Mouse (Mus musculus): ENCODE data around the gene 1810024B03Rik. TPM values are rescaled to one million over a fixed set of nuclear protein-coding genes. Genes with fewer than 3 reads are reported as not detected.
"Not testable (repeated sequence)": the region's sequence is repeated elsewhere in the genome, so short reads cannot be mapped to it uniquely, and the experiment has no call there.

Gene 1810024B03Rik
- total RNA-seq, 2 experiments from 2014 or later: 0.67 to 1.2 TPM

- peak; percentile 24 to 69 for DNase-seq (ENCODE audit: low spot score in 2 of 2)
These were observed 25.3 kb downstream of the 1810024B03Rik start for GRCm38 (mm10) chr2:127182598-127183381.

- DNase-seq (ENCODE audit: low spot score in 2 of 2): not testable (repeated sequence)
These were observed 41.8 kb downstream of the 1810024B03Rik start for GRCm38 (mm10) chr2:127166261-127166660.

GRCm38 (mm10) chr2:127165675-127166074, 42.4 kb downstream of the 1810024B03Rik start:
- DNase-seq (ENCODE audit: low spot score in 2 of 2): no peak

GRCm38 (mm10) chr2:127145699-127146098, 62.4 kb downstream of the 1810024B03Rik start:
- DNase-seq (ENCODE audit: low spot score in 2 of 2): no peak

- DNase-seq (ENCODE audit: low spot score in 2 of 2): peak; percentile 64 to 78
These were observed 64.7 kb downstream of the 1810024B03Rik start, which contains the start of gene Itpripl1 for GRCm38 (mm10) chr2:127143158-127144063. Gene Itpripl1, minus strand, starts transcription at chr2:127143442.

- no peak for DNase-seq (ENCODE audit: low spot score in 2 of 2)
These were observed 65.4 kb downstream of the 1810024B03Rik start for GRCm38 (mm10) chr2:127142577-127143157.

GRCm38 (mm10) chr2:127142031-127142430, 66.0 kb downstream of the 1810024B03Rik start:
- no peak for DNase-seq (ENCODE audit: low spot score in 2 of 2)

- no peak for DNase-seq (ENCODE audit: low spot score in 2 of 2)
These were observed 68.1 kb downstream of the 1810024B03Rik start for GRCm38 (mm10) chr2:127140011-127140410.

GRCm38 (mm10) chr2:127139605-127140004, 68.5 kb downstream of the 1810024B03Rik start:
- no peak for DNase-seq (ENCODE audit: low spot score in 2 of 2)

GRCm38 (mm10) chr2:127139094-127139493, 69.0 kb downstream of the 1810024B03Rik start:
- no peak for DNase-seq (ENCODE audit: low spot score in 2 of 2)

- DNase-seq (ENCODE audit: low spot score in 2 of 2): no peak
These were observed 69.6 kb downstream of the 1810024B03Rik start for GRCm38 (mm10) chr2:127138449-127138848.

- no peak for DNase-seq (ENCODE audit: low spot score in 2 of 2)
These were observed 70.2 kb downstream of the 1810024B03Rik start for GRCm38 (mm10) chr2:127137838-127138420.

GRCm38 (mm10) chr2:127136979-127137378, 71.1 kb downstream of the 1810024B03Rik start:
- peak in 1 of 2 experiments; percentile 37 for DNase-seq (ENCODE audit: low spot score in 2 of 2)

Other genes with a start within 250 kb of the 1810024B03Rik start
- 10 to 100 TPM; 11.5 to 14.3 TPM for gene Ap4e1, start 199.6 kb downstream of the 1810024B03Rik start, total RNA-seq (2021)
- gene Blvra, start 137.6 kb downstream of the 1810024B03Rik start, total RNA-seq (2021): 10 to 100 TPM; 23.1 to 24.9 TPM
- gene Ncaph, start 74.3 kb downstream of the 1810024B03Rik start, total RNA-seq (2021): 10 to 100 TPM; 22.3 to 24.0 TPM
- 10 to 100 TPM; 11.1 to 11.2 TPM for gene Itpripl1, start 64.8 kb downstream of the 1810024B03Rik start, total RNA-seq (2021)
- gene Snrnp200, start 106 bp upstream of the 1810024B03Rik start, total RNA-seq (2021): 10 to 100 TPM; 65.2 to 65.8 TPM
- 10 to 100 TPM; 51.0 to 55.2 TPM for gene Ciao1, start 39.5 kb upstream of the 1810024B03Rik start, total RNA-seq (2021)
- gene Tmem127, start 39.6 kb upstream of the 1810024B03Rik start, total RNA-seq (2021): 10 to 100 TPM; 47.9 to 48.5 TPM
- gene Stard7, start 61.9 kb upstream of the 1810024B03Rik start, total RNA-seq (2021): 100 to 1,000 TPM; 108 to 129 TPM
- 1 to 10 TPM; 3.2 to 3.6 TPM for gene Dusp2, start 127.9 kb upstream of the 1810024B03Rik start, total RNA-seq (2021)
- under 1 TPM; 0.12 to 0.31 TPM for gene Astl, start 130.4 kb upstream of the 1810024B03Rik start, total RNA-seq (2021)
- gene Adra2b, start 154.9 kb upstream of the 1810024B03Rik start, total RNA-seq (2021): 1 to 10 TPM in 1 of 2 experiments, under 1 TPM in 1; 0.96 to 1.2 TPM
- under 1 TPM; 0.10 to 0.17 TPM for gene Gpat2, start 216.9 kb upstream of the 1810024B03Rik start, total RNA-seq (2021)
- gene Fahd2a, start 236.3 kb upstream of the 1810024B03Rik start, total RNA-seq (2021): 10 to 100 TPM; 11.2 to 13.2 TPM